Mouse (Mus musculus) WW6 (cell line): ENCODE measurements at regions not wholly inside any gene's neighbourhood (a gene's known extent, or its start where the extent isn't known, plus 50 kb on each side); places are given as distances from the start of the nearest gene placed in this dataset.
A peak's percentile ranks its signal among the peaks of the same experiment; 100 is the strongest.
"Not testable (repeated sequence)": the region's sequence is repeated elsewhere in the genome, so short reads cannot be mapped to it uniquely, and the experiment has no call there.

ENCODE experiments used
- DNase-seq: peaks from one replicate; pipeline ENCODE4 v3.0.0-alpha.2; 2013; ENCODE audit warnings: low read depth, low spot score

GRCm38 (mm10) chr13:61710823-61711222, 140.9 kb upstream of the Cts3 start:
- DNase-seq = not testable (repeated sequence)

GRCm38 (mm10) chr13:61665729-61666128, 95.8 kb upstream of the Cts3 start:
- DNase-seq = peak; percentile 13
